17 mouse cellular contexts compared by ENCODE assay signal in genomic region chr2:57960786-57961185, GRCm38 (mm10). TPM values are rescaled to one million over a fixed set of nuclear protein-coding genes. Genes with fewer than 3 reads are reported as not detected.
DNase-seq lines count a peak whose midpoint lies in the region; ATAC-seq and TF ChIP-seq lines count a peak whose summit lies in the region.
"Had no signal": no experiment of that assay in that cellular context is flagged by ENCODE, and none has a peak within 500 bp of the region (broad histone marks: within the 10 kb centered on the region; RNA-seq: fewer than 3 reads in every experiment).

No protein-coding gene starts in this region.

- H3K4me1 ChIP-seq in kidney, embryonic 15.5 days, result no peaks in the 10 kb centered on the region
- H3K4me1 ChIP-seq: embryonic facial prominence, embryonic 12.5 days; hindbrain, embryonic 10.5 days; limb, embryonic 12.5 days; megakaryocyte, embryonic 14.5 days; neural tube, embryonic 13.5 days had no signal

- ATAC-seq in kidney, embryonic 15.5 days (replicated peaks; ENCODE audit: low FRiP score), result no peak
- ATAC-seq: lung, postnatal 0 days had no signal

- WGBS in kidney, embryonic 15.5 days, result 82% methylated on average over 5 of the region's 5 CpGs

- no peaks in the 10 kb centered on the region for H3K27me3 ChIP-seq in kidney, embryonic 15.5 days
- H3K27me3 ChIP-seq: embryonic facial prominence, embryonic 12.5 days; limb, embryonic 12.5 days; megakaryocyte, embryonic 14.5 days; neural tube, embryonic 13.5 days had no signal

- no peak overlapping the region for H3K27ac ChIP-seq in kidney, embryonic 15.5 days
- H3K27ac ChIP-seq: embryonic facial prominence, embryonic 12.5 days; hindbrain, embryonic 10.5 days; limb, embryonic 12.5 days; liver, embryonic 14.5 days; neural tube, embryonic 13.5 days had no signal

- no peaks in the 10 kb centered on the region for H3K36me3 ChIP-seq in kidney, embryonic 15.5 days
- H3K36me3 ChIP-seq: embryonic facial prominence, embryonic 12.5 days; hindbrain, embryonic 10.5 days; limb, embryonic 12.5 days; neural tube, embryonic 13.5 days had no signal

- H3K4me3 ChIP-seq in kidney, embryonic 15.5 days (replicated peaks), result no peak overlapping the region
- H3K4me3 ChIP-seq: embryonic facial prominence, embryonic 12.5 days; hindbrain, embryonic 10.5 days; limb, embryonic 12.5 days; megakaryocyte, embryonic 14.5 days; neural tube, embryonic 13.5 days had no signal

- H3K9ac ChIP-seq in kidney, embryonic 15.5 days, result no peak overlapping the region
- H3K9ac ChIP-seq: embryonic facial prominence, embryonic 12.5 days; limb, embryonic 12.5 days; liver, embryonic 14.5 days; neural tube, embryonic 13.5 days had no signal

- no peak for TF ChIP-seq CTCF in brain, embryonic 14.5 days (IDR thresholded peaks at IDR 0.05; ENCODE audit: borderline replicate concordance, extremely low read depth, insufficient read depth, insufficient read length)

- DNase-seq in layer of hippocampus, adult 18-20 months (ENCODE audit: low spot score in 2 of 2), result peak; percentile 63 to 86
- DNase-seq in layer of hippocampus, postnatal 25 days (ENCODE audit: extremely low spot score in 1 of 2, low spot score in 1 of 2), result no peak
- peak; percentile 2 for DNase-seq in brain, embryonic 14.5 days (ENCODE audit: low read depth)
- peak; percentile 62 for DNase-seq in cerebellum, adult 8-10 months
- DNase-seq in layer of hippocampus, postnatal 36 days, result peak; percentile 40 to 45
- DNase-seq in heart, adult 8-10 months (ENCODE audit: low spot score), result no peak
- DNase-seq: adrenal gland, postnatal 14 days; kidney, adult 8-10 months had no signal

- no peak for TF ChIP-seq POLR2A in brain, embryonic 14.5 days (IDR thresholded peaks at IDR 0.05; ENCODE audit: borderline replicate concordance, extremely low read depth, insufficient read depth, insufficient read length, poor library complexity, severe bottlenecking)

- H3K9me3 ChIP-seq in kidney, embryonic 15.5 days (replicated peaks), result no peaks in the 10 kb centered on the region
- H3K9me3 ChIP-seq: embryonic facial prominence, embryonic 12.5 days; hindbrain, embryonic 10.5 days; limb, embryonic 12.5 days; megakaryocyte, embryonic 14.5 days; neural tube, embryonic 13.5 days had no signal

- no peak overlapping the region for H3K4me2 ChIP-seq in kidney, embryonic 15.5 days
- H3K4me2 ChIP-seq: embryonic facial prominence, embryonic 12.5 days; limb, embryonic 12.5 days; neural tube, embryonic 13.5 days had no signal

RNA-seq across cellular contexts. Expression of gene Galnt5, which starts 36.9 kb away (rescaled TPM):
- under 1 TPM in 1 of 2 experiments, not detected in 1; 0.12 TPM for total RNA-seq in layer of hippocampus, adult 18-20 months (2021)
- under 1 TPM in 1 of 2 experiments, not detected in 1; 0.07 TPM for total RNA-seq in layer of hippocampus, postnatal 25 days (2021)
- 0.03 and 0.19 TPM in 2 replicates for polyA plus RNA-seq in brain, embryonic 14.5 days (2012; rRNA removed)
- not detected for total RNA-seq in layer of hippocampus, postnatal 36 days (2021)
- total RNA-seq in heart, adult 8-10 months (2022), result under 1 TPM; 0.05 to 0.13 (median 0.07) TPM
- polyA plus RNA-seq in kidney, embryonic 15.5 days (2015; fragmentation: Nextera tagmentation; extraction: Ambion mirVana), result 1.1 and 2.0 TPM in 2 replicates
- total RNA-seq: MEL had no signal

Comparison
In these comparisons a context has a peak if more than half of its experiments do, and no peak if none do; other contexts are left out.
1. DNase-seq: peak in layer of hippocampus, adult 18-20 months (2 of 2), brain, embryonic 14.5 days (single experiment), cerebellum, adult 8-10 months (single experiment) and layer of hippocampus, postnatal 36 days (2 of 2); none in layer of hippocampus, postnatal 25 days (0 of 2) and heart, adult 8-10 months (single experiment).